Mouse (Mus musculus) thymus, postnatal 25 days (tissue): ENCODE results near the gene Csad.
A peak's percentile ranks its signal among the peaks of the same experiment; 100 is the strongest.

Experiments used
- DNase-seq: peaks from one replicate; pipeline ENCODE4 v3.0.0; 2022

Csad gene

DNA sequence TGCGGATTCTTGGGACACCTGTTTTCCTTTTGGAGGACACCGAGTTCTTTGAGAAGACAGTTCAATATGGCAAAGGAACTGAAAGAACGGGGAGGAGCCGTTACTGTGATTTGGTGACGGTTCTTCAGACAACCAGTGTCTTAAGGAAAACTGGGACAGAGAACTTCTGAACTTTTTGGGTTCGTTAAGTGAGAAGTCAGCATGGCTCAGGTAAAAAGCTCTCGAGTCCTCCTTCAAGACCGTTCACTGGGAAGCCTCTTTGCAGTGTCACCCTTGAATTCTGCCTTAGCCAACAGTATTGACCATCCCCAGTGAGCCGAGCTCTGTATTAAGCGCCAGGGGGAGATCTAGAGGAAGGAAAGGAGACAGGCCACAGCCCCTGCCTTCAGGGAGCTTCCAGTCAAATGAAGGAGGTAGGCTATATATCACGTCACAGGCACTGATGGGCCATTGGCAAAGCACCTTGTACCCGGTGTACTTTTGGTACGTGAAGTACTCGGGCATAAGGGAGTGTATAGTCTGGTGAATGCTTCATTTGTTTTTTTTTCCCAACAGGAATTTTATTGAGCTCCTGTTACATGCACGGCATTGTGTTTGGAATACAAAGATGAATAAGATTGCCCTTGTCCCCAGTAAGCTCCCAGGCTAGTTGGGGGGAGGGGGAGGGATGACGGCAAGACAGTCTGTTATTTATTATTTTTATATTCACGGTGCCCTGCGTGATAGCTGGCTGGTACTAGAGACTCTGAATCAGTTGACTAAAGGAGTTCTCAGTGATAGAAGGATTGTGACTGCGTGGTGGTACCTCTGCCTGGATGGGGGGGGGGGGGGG, at the start of gene Csad:
Gene Csad, minus strand, starts transcription at position 51 of the 832 bp plus-strand sequence.
- DNase-seq = no peak

DNA sequence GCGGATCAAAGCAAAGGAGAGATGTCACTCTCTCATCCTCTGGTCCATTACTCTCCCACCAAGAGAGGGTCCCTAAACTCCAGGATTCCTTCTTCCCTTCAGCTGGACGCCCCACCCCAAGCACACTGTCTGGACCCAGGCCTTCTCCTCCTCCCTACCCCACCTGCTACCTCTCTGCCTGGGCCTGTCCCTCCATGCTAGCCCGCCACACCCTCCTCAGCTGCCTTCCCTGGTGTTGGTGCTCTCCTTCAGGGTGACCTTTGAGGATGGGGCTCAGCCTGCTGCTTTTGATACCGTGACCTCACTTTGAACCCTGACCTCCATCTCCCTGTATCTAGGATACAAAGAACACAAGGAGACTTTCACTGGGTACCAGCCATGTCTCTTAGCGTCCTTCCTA, 46.0 kb upstream of the Csad start:
- no peak for DNase-seq

DNA sequence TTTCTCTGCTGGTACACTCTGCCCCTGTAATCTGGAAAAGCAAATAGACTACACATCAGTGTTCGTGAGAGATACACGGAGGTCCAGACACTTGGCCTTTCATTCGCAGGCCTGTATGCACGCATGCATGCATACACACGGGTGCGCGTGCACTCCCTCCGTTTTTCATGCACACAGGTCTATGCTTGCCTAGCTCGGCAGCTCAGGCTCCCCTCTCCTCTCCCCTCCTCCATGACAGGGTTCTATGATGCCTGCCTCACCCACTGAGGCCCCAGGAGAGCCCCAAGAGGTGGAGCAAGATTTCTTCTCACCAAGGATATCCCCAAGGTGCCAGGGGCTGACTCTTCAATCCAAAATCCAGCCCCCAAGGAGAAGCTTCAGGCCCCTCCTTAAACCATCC, 45.4 kb upstream of the Csad start:
- no peak for DNase-seq

DNA sequence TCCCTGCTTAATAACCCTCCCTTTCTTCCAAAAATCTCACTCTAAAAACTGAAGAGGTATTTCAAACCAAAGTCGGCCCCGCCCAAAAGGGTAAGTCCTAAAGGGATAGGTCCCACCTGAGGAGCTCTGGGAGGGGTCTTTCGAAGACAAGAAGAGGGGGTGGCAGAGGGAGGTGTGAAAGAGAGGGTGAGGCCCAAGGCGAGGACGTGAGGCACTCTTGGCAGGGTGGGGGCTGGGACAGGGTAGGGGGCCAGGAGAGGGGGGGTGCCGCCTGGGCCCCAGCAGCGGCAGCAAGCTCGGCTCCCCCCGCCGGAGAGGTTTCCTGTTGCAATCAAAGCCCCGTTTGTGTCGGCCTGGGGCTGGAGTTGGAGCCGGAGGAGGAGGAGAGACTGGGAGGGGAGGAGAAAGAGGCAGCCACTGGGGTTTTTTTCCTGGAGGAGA, 44.7 kb upstream of the Csad start:
- DNase-seq = no peak

DNA sequence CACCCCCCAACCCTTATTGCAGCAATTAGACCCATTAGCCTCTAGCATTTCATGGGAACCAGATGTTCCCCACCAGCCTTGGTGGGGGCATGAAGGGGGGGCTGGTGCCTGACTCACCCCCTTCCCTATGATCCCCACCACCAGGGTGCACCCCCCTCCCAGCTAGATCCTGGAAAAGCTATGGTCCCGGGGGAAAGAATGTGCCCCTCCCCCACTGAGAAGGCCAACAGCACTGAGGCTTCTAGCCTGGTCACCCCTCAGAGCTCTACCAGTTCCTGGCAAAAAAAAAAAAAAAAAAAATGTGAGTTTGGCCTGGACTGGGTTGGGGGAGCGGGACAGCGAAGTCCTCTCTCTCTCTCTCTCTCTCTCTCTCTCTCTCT, 44.3 kb upstream of the Csad start:
- DNase-seq = no peak

DNA sequence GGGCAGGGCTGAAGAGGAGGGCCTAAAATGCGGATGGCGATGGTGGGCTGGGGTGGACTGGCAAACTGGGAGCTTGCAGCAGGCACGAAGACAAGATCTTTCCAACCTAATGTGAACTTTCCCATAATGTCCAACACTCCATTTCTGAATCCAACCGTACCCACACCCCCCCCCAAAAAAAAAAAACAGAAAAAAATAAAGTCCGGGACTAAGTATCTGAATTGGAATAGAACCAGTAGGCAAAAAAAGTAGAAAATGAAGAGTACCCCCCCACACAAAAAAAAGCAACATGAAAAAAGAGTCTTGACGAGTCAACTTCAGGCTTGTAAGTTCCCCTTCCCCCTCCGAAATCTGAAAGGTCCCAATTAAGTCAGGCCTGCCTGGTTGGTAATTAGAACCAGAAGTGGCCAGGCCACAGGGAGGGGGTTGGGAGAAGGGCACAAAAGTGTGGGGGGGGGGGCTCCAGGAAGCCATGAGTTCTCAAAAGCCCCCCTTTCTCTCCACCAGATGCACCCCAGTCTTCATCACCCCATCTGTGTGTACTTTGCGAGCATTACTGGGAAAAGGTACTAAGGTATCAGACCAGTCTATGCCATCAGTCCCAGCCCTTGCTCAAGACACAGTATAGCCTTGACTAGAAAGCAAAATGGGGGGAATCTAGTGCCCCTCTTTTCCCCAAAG, 43.7 kb upstream of the Csad start:
- no peak for DNase-seq

DNA sequence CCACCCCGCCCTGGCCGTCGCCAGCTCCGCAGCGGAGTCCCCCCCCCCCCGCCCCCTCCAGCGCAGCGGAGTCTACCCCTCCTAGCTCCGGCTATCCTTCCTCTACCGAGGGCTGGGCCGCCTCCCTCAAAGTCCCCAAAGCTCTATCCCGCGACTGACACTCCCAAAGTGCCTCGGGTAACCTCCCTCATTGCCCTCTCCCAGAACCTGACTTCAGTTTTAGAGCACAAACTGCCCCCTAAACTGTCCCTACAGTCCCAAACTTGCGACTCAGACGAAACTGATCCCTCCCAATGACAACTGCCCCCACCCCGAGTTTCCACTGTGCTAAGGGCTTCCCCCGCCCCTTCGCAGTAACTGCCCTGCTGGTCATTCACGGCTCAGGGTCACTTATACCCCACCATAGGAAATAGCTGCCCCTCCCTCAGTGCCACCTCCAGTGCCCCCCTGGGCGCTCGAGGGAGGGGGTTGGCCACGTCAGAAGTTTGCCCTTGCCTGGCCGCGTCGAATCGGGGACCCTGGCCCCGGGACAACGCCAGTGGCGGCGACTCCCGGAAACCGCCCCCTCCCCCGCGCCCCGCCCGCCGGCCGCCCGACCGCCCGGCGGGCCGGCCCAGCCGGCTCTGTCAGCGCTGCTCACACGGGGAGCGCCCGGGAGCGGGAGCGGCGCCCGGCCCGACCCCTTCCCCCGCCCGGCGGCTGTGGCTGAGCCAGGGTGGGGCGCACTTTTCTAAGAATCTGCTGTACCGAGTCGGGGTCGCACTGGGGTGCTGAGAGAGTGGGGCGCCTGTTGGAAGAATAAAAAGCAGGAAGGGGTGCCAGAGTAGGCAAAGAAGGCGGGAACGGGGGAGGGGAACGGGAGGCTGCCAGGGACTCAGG, 43.0 kb upstream of the Csad start:
- DNase-seq = peak; percentile 48

DNA sequence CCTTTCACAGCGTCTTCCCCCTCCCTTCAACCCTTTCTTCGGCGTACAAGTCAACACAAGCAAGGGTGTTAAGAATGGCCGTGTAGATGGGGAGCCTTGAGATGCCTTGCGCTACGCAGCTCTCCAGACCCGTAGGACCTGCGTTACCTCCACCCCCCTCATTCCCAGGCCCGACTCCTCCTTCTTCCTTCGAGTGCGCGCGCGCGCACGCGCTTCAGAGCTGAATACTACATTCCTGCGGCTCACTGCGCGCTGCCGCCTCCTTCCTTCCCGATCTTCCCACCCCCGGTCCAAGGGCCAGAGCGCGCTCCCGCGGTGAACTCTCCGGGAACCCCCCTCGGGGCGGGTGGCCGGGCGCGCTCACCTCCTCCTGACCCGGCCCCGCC, 42.3 kb upstream of the Csad start:
- peak; percentile 71 for DNase-seq

DNA sequence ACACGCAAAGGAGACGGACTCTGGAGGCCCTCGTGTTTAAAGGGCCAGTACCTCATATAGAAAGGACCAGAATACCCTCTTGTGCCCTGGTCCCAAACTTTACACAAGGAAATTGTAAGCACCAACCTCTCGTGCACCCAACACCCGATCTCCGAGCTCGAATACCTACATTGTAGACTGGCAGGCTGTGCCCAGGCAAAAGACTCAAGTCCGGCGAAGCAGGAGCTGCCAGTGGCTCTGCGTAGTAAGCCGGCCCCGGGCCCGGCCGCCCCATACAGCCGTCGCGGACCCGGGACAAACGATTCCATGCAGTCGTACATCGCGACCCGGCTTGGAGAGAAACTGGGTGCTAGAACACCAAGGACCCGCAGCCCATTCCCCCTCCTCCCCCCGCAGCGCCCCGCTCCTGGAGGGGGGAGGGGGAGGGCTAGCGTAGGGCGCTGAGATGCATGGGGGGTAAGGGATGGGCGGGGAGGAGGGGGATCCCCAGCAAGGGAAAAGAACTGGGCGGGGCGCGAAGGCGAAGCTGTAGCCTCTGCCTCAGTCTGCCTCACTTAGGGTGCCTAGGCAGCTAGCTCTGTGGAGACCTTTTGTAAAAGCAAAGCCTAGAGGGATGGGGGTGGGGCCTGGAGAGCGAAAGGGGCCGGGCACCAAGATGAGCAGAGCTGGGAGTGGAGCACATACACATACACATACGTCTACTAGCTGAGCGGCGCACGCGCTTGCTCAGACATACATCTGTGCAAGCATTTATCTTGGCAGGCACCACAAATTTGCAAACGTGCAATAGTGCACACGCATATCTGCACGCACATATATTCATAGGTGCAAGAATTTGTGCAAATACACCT, 41.6 kb upstream of the Csad start:
- DNase-seq = peak; percentile 66

DNA sequence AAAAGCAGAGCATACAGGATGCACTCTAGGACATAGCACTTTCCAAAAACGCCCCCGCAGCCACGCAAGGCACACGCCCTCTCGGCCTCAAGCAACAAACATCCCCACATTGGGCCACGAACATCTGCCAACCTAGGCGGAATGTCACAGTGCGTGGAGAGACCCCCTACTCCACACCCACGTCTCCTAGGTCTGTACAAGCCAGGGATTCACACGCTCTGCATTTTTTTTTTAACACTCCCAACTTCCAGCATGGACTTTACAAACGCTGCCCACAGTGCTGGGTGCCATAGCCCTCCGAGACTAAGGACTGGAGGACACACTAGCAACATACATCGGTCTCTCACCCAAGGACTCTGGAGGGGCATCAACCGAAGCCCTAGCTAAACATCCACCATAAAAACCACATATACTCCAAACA, 40.9 kb upstream of the Csad start:
- no peak for DNase-seq

DNA sequence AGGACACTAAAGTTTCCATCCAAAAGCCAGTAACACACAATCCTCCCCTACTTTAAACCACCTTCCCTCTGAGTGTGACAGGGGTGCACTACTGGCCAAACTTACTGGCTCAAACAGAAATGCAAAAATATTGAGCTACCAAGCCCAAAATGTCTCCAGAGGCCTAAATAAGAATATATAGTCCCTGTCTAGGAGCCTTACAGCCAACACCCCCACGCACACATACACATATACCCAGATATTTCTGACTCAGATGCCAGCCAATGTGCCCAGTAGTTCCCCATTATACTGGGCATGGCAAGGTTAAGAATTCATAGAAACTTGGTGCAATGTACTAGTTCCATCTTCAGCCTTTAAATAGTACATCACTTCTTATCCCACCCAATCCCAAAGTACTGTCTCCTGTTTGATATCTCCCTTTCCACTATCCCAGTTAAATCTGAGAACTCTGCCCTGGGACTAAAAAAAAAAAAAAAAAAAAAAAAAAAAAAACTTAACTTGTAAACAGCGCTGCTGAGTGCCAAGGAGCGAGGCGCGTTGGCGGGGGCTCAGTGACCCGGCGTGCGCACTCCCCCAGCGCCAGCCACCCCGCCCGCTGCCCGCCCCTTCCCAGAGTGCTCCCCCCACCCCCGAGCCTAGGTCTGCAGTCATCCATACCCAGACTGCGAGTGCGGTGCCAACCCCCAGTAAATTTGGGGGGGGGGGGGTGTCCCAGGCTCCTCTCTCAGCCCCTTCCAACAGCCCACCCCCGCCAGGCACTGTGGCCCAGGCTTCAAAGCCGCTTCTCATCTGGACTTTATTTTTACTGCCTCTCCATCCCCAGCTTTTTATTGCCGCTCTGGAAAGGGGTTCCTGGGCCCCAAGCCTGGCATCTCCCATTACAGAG, 40.0 kb upstream of the Csad start:
- no peak for DNase-seq

DNA sequence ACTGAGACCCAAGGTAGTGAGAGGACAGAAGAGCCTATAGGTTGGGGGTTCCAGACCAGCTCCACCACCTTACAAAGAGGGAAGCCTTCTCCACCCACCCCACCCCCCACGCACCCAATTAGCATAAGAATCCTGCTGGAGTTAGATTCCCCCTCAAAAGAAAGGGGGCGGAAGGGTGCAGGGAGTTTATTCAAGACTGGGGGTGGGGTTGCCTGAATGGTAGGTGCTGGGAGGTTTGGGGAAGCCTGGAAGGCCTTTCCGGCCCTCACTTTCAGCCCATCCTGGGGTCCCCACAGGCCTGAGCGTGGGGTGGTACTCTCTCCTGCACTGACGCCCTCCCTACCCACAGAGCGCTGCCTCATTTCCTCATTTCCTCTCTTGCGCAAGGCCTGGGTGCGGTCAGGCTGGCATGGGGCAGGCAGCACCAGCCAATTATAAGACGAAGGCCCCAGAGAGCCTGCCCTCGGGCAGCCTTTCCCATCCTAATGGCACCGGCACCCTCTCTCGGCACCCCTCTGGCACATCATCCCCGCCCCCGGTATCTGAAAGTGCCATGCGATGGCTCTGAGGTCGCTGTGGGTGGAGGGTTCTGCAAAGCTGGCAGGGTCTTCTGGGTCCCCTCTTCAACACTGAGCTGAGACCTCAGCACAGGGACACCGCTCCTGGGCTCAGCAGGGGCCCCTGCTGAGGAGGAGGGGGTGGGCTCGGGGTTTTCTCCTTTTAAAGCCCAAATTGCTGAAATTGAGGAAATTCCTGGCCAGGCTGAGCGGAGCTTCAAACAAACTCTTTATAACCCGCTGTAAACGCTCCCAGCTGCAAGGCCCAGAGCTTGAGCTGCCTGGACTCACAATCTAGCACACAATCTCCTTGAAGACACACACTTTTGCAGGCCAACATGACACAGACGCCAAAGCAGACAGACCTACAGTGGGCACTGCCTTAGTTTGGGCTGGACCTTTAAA, 39.0 kb upstream of the Csad start:
- no peak for DNase-seq

DNA sequence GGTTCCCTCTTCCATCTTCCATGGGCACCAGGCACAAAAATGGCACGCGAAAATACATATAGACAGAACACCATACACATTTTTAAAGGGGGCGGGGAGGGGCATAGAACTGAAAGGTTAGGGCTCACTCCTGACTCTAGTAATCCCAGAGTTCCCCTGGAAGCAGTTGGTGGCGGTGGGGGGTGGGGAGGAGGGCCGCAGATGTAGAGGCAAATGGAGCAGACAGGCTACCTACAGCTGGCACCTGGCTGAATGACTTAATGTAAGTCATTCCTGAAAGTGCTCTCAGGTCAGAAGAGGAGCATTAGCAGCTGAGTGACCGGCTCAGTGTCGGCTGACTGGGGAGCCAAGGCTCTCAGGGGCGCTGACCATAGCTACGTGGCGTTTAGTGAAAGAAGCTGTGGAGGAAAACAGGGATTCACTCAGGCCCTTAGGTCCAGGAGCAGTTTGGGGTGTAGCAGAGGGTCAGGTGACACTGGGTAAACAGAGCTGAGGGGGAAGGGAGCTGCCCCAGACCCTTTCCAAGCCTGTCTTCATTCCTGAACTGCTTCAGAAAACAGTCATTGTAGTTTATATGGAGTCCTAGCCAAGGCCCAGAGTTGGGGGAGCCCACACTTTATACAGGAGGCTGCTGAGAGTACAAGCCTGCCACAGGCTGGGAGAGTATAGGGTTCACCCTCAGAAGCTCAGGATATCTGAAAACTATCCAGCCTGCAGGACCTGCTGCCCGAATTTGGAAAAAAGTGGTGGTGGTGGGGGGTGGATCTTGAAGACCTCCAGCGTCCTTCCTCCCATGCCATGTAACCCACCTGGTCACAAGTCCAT, 38.1 kb upstream of the Csad start:
- DNase-seq = no peak

DNA sequence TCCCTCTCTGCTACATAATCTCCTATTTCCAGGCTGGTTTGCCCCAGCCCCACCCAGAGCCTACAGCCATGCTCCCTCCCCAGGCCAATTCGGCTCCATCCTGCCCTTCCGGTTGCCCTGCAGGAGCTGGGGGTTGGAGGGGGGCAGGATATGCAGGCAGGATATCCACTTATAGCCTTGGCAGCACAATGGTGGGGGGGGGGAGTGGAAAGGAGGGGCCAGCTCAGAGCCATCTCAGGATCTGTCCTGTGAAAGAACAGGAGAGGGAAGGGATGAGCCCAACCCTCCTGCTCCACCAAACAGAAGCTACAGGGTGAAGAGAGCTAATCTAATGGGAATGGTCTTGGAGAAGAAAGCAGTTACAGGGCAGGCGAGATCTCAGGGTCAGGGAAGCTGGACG, 36.1 kb upstream of the Csad start:
- no peak for DNase-seq

DNA sequence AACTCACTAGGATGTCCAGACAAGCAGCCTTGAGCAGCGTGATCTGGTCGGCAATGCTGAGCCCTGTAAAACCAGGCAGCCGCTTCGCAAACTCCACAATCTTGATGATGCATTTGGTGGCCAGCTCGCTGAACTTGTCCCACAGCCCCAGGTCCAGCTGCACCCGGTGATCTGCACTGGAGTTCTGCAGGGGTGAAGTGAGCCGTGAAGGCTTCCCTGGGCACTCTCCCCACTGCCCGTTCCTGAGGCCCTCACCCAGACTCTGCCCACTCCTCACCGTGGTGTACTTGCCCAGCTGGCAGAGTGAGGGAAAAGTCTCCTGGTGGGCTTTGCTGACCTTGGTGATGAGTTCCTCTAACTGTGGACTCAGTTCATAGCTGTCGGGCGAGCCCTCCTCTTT, 35.3 kb upstream of the Csad start:
- no peak for DNase-seq

DNA sequence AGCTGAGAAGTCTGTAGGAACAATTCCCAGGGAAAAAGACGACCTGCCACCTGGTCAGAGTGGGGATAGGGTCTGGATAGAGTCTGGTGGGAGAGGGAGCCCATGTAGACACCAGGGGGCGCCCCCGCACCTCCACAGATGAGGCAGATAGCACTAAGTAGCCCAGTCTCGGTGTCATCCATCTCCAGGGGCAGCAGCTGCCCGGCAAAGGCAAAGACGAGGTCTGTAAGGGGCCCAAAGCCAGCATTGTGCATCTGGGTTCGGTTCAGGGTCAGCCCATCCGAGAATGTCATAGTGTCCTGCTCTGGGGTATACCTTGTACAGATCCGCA, 34.7 kb upstream of the Csad start:
- peak; percentile 82 for DNase-seq

DNA sequence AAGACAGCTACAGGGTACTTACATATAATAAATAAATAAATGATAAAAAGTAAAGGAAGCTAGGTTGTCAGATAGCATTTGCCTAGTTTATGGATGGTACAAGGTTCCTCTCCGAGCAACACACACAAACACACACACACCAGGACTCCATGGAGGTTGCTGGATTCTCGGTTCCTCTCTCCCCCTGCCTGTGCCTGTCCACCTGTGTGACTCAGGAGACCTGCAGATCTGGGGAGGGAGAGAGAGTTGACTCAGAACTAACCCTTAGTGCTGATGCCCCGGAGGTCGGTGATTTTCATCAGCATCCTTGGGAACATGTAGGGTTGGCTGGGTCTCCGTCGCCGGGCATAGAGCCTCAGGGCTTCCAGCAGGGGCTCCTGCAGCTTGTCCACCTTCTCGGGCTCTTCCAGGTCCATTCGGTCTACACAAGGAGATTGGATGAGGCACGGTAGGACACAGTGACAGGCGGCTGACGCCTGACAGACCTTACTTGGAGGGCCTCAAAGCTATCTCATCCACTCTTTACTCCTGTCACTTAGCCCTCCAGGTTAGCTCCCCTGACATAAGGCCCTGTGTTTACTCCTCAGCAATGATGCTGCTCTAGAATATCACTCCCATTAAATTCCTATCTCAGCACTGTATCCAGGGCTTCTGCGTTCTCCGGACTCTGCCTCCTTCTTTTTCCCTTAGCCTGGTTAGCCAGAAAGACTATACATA, 34.2 kb upstream of the Csad start:
- DNase-seq = no peak

DNA sequence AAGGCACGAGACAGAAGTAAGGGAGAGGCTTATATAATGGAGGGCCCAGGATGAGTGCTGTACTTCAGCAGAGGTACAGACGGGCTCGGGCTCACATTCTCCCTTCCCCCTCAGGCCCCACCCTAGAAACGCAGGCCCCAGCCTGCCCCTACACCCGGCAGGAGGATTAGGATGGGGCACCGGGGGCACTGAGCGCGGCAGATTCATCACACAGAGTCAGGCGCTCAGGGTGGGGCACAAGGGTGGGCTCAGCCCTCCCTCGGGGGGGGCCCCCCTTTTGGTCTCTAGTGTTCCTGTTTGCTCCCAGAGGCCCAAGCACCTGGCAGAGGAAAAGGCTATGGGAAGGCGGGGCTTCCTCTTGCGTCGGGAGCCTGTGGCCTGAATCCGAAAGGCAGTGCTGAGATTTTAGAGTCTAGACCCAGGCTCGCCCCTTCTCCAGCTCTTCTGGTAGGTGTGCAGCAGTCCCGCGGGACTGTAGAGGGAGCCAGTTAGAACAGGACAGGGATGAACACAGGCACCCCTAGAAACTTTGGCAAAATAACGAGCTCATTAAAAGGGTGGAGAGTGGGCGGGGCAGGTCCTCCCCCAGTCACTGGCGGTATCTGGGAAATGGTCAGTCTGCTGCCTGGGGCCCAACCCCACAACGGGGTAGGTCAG, 31.0 kb upstream of the Csad start:
- DNase-seq = peak; percentile 32
